Comparison of ENCODE assay signal across 8 mouse cellular contexts in genomic region chr2:26388682-26389153, GRCm38 (mm10). TPM values are rescaled to one million over a fixed set of nuclear protein-coding genes. Genes with fewer than 3 reads are reported as not detected.
DNase-seq lines count a peak whose midpoint lies in the region; ATAC-seq lines count a peak whose summit lies in the region.

No protein-coding gene starts in this region.

- no peaks in the 10 kb centered on the region for H3K9me3 ChIP-seq in forebrain, embryonic 14.5 days (replicated peaks; ENCODE audit: control insufficient read depth, low read length)
- no peaks in the 10 kb centered on the region for H3K9me3 ChIP-seq in liver, embryonic 13.5 days (replicated peaks)
- no peaks in the 10 kb centered on the region for H3K9me3 ChIP-seq in stomach, embryonic 14.5 days (ENCODE audit: control insufficient read depth, low read depth, low read length)

- peaks cover 76% of the 10 kb centered on the region for H3K36me3 ChIP-seq in forebrain, embryonic 14.5 days (ENCODE audit: control insufficient read depth, insufficient read depth, low read length)
- H3K36me3 ChIP-seq in liver, embryonic 13.5 days, result peaks cover 73% of the 10 kb centered on the region
- H3K36me3 ChIP-seq in stomach, embryonic 14.5 days (ENCODE audit: control insufficient read depth, insufficient read depth, low read length), result peaks cover 67% of the 10 kb centered on the region

- H3K4me1 ChIP-seq in forebrain, embryonic 14.5 days (ENCODE audit: control insufficient read depth, insufficient read depth, low read length), result peaks cover 11% of the 10 kb centered on the region
- peaks cover 26% of the 10 kb centered on the region for H3K4me1 ChIP-seq in liver, embryonic 13.5 days (replicated peaks)
- peaks cover 9% of the 10 kb centered on the region; the same call in 1 of the 2 replicates for H3K4me1 ChIP-seq in stomach, embryonic 14.5 days (ENCODE audit: control insufficient read depth, insufficient read depth, low read length)

- DNase-seq in adrenal gland, postnatal 10 days, result peak; percentile 59
- no peak for DNase-seq in adrenal gland, adult (ENCODE audit: inconsistent age in 2 of 2, low spot score in 1 of 2)
- peak; percentile 12 to 22 for DNase-seq in lung, adult 18-20 months
- DNase-seq in lung, postnatal 25 days (ENCODE audit: low spot score), result no peak
- no peak for DNase-seq in forebrain, embryonic 14.5 days (ENCODE audit: low spot score)
- DNase-seq in liver, embryonic 13.5 days, result no peak
- no peak for DNase-seq in left cerebral cortex, adult 9 months (ENCODE audit: low spot score in 2 of 2)

- H3K27me3 ChIP-seq in forebrain, embryonic 14.5 days (replicated peaks; ENCODE audit: control insufficient read depth, insufficient read depth, low read length), result no peaks in the 10 kb centered on the region
- H3K27me3 ChIP-seq in liver, embryonic 13.5 days, result no peaks in the 10 kb centered on the region
- no peaks in the 10 kb centered on the region for H3K27me3 ChIP-seq in stomach, embryonic 14.5 days (ENCODE audit: control insufficient read depth, insufficient read depth, low read length)

- ATAC-seq in forebrain, embryonic 14.5 days, result peak; percentile 60
- peak; percentile 72 for ATAC-seq in liver, embryonic 13.5 days (ENCODE audit: low read depth)
- ATAC-seq in stomach, embryonic 14.5 days (ENCODE audit: insufficient number of reproducible peaks, insufficient read depth, low FRiP score, low read depth), result peak; percentile 46

- H3K4me2 ChIP-seq in forebrain, embryonic 14.5 days (ENCODE audit: low read length), result peak overlapping the region; percentile 98
- H3K4me2 ChIP-seq in liver, embryonic 13.5 days, result peak overlapping the region; percentile 93
- H3K4me2 ChIP-seq in stomach, embryonic 14.5 days (replicated peaks; ENCODE audit: low read depth, low read length), result peak overlapping the region; percentile 93

- 0% methylated on average over 42 of the region's 45 CpGs for WGBS in forebrain, embryonic 14.5 days
- WGBS in liver, embryonic 13.5 days (ENCODE audit: insufficient replicate concordance), result under 1% methylated on average over 45 of the region's 45 CpGs
- WGBS in stomach, embryonic 14.5 days, result under 1% methylated on average over 45 of the region's 45 CpGs

- H3K4me3 ChIP-seq in forebrain, embryonic 14.5 days (ENCODE audit: low read depth, low read length), result peak overlapping the region; percentile 98
- peak overlapping the region; percentile 97 for H3K4me3 ChIP-seq in liver, embryonic 13.5 days (replicated peaks)
- H3K4me3 ChIP-seq in stomach, embryonic 14.5 days (ENCODE audit: low read depth, low read length), result peak overlapping the region; percentile 96

- peak overlapping the region; percentile 44; the same call in 1 of the 2 replicates for H3K27ac ChIP-seq in forebrain, embryonic 14.5 days (ENCODE audit: low read depth, low read length)
- peak overlapping the region; percentile 83 for H3K27ac ChIP-seq in liver, embryonic 13.5 days
- peak overlapping the region; percentile 24; the same call in 1 of the 2 replicates for H3K27ac ChIP-seq in stomach, embryonic 14.5 days (ENCODE audit: low read length)

- peak overlapping the region; percentile 91 for H3K9ac ChIP-seq in forebrain, embryonic 14.5 days (ENCODE audit: low read length)
- H3K9ac ChIP-seq in liver, embryonic 13.5 days, result peak overlapping the region; percentile 96
- peak overlapping the region; percentile 78 for H3K9ac ChIP-seq in stomach, embryonic 14.5 days (replicated peaks; ENCODE audit: low read depth, low read length)

RNA-seq across cellular contexts. Expression of gene Entr1, which starts 0.4 kb away (rescaled TPM):
- 10 to 100 TPM; 76.5 to 78.7 TPM for total RNA-seq in adrenal gland, postnatal 10 days (2021)
- polyA plus RNA-seq in forebrain, embryonic 14.5 days (2014; fragmentation: Nextera tagmentation; extraction: Ambion mirVana), result 149 and 152 TPM in 2 replicates
- 47.6 and 52.4 TPM in 2 replicates for polyA plus RNA-seq in liver, embryonic 13.5 days (2015; fragmentation: Nextera tagmentation; extraction: Ambion mirVana)
- polyA plus RNA-seq in stomach, embryonic 14.5 days (2014; fragmentation: Nextera tagmentation; extraction: Ambion mirVana), result 102 and 117 TPM in 2 replicates

RNA-seq across cellular contexts. Expression of gene Pmpca, which starts 0.4 kb away (rescaled TPM):
- total RNA-seq in adrenal gland, postnatal 10 days (2021), result 100 to 1,000 TPM; 125 to 129 TPM
- polyA plus RNA-seq in forebrain, embryonic 14.5 days (2014; fragmentation: Nextera tagmentation; extraction: Ambion mirVana), result 70.1 and 72.6 TPM in 2 replicates
- polyA plus RNA-seq in liver, embryonic 13.5 days (2015; fragmentation: Nextera tagmentation; extraction: Ambion mirVana), result 81.5 and 93.2 TPM in 2 replicates
- polyA plus RNA-seq in stomach, embryonic 14.5 days (2014; fragmentation: Nextera tagmentation; extraction: Ambion mirVana), result 83.2 and 86.5 TPM in 2 replicates

RNA-seq across cellular contexts. Expression of gene Snapc4, which starts 8.3 kb away (rescaled TPM):
- 10 to 100 TPM; 19.6 to 33.0 TPM for total RNA-seq in adrenal gland, postnatal 10 days (2021)
- 15.7 and 27.1 TPM in 2 replicates for polyA plus RNA-seq in forebrain, embryonic 14.5 days (2014; fragmentation: Nextera tagmentation; extraction: Ambion mirVana)
- polyA plus RNA-seq in liver, embryonic 13.5 days (2015; fragmentation: Nextera tagmentation; extraction: Ambion mirVana), result 10.5 and 12.6 TPM in 2 replicates
- polyA plus RNA-seq in stomach, embryonic 14.5 days (2014; fragmentation: Nextera tagmentation; extraction: Ambion mirVana), result 29.4 and 32.2 TPM in 2 replicates

RNA-seq across cellular contexts. Expression of gene Inpp5e, which starts 20.3 kb away (rescaled TPM):
- 10 to 100 TPM; 17.0 to 22.5 TPM for total RNA-seq in adrenal gland, postnatal 10 days (2021)
- 13.9 and 16.2 TPM in 2 replicates for polyA plus RNA-seq in forebrain, embryonic 14.5 days (2014; fragmentation: Nextera tagmentation; extraction: Ambion mirVana)
- 6.3 and 7.3 TPM in 2 replicates for polyA plus RNA-seq in liver, embryonic 13.5 days (2015; fragmentation: Nextera tagmentation; extraction: Ambion mirVana)
- 20.0 and 24.0 TPM in 2 replicates for polyA plus RNA-seq in stomach, embryonic 14.5 days (2014; fragmentation: Nextera tagmentation; extraction: Ambion mirVana)

RNA-seq across cellular contexts. Expression of gene Card9, which starts 28.0 kb away (rescaled TPM):
- 1 to 10 TPM; 1.5 to 2.2 TPM for total RNA-seq in adrenal gland, postnatal 10 days (2021)
- polyA plus RNA-seq in forebrain, embryonic 14.5 days (2014; fragmentation: Nextera tagmentation; extraction: Ambion mirVana), result 0.22 and 1.1 TPM in 2 replicates
- 1.2 and 1.5 TPM in 2 replicates for polyA plus RNA-seq in liver, embryonic 13.5 days (2015; fragmentation: Nextera tagmentation; extraction: Ambion mirVana)
- 0.51 and 0.88 TPM in 2 replicates for polyA plus RNA-seq in stomach, embryonic 14.5 days (2014; fragmentation: Nextera tagmentation; extraction: Ambion mirVana)

Comparison
In these comparisons a context has a peak if more than half of its experiments do, and no peak if none do; other contexts are left out.
1. DNase-seq: peak in adrenal gland, postnatal 10 days (single experiment) and lung, adult 18-20 months (2 of 2); none in adrenal gland, adult (0 of 2), lung, postnatal 25 days (single experiment), forebrain, embryonic 14.5 days (single experiment), liver, embryonic 13.5 days (single experiment) and left cerebral cortex, adult 9 months (0 of 2).
2. H3K27ac ChIP-seq: peak in every context shown above with its lines; median percentile 83 in liver, embryonic 13.5 days; 44 in forebrain, embryonic 14.5 days; 24 in stomach, embryonic 14.5 days.
3. Peak in every context shown above with its lines, with median percentiles within 50 percentile points of each other: ATAC-seq, H3K4me2 ChIP-seq, H3K4me3 ChIP-seq and H3K9ac ChIP-seq.